Mouse (Mus musculus): ENCODE measurements around the gene Slc22a4.

- TF ChIP-seq CTCF (IDR thresholded peaks at IDR 0.05; ENCODE audit: borderline replicate concordance, insufficient read depth, low read length) (no peak), POLR2A (IDR thresholded peaks at IDR 0.05; ENCODE audit: low read depth, low read length) (no peak)
Measured at GRCm38 (mm10) chr11:54073291-54073690, 45.4 kb upstream of the Slc22a4 start.
